Mouse (Mus musculus) cerebral cortex, adult 2 months (tissue): Measurements from ENCODE around the gene Fcgr3.

Experiments
- WGBS: fragments of 180-500 bp; shearing (Covaris S2); methylation state at CpG from one replicate; pipeline ENCODE4 v1.1.7; 2018; 5-methylcytosine and 5-hydroxymethylcytosine counted together

Gene Fcgr3

DNA sequence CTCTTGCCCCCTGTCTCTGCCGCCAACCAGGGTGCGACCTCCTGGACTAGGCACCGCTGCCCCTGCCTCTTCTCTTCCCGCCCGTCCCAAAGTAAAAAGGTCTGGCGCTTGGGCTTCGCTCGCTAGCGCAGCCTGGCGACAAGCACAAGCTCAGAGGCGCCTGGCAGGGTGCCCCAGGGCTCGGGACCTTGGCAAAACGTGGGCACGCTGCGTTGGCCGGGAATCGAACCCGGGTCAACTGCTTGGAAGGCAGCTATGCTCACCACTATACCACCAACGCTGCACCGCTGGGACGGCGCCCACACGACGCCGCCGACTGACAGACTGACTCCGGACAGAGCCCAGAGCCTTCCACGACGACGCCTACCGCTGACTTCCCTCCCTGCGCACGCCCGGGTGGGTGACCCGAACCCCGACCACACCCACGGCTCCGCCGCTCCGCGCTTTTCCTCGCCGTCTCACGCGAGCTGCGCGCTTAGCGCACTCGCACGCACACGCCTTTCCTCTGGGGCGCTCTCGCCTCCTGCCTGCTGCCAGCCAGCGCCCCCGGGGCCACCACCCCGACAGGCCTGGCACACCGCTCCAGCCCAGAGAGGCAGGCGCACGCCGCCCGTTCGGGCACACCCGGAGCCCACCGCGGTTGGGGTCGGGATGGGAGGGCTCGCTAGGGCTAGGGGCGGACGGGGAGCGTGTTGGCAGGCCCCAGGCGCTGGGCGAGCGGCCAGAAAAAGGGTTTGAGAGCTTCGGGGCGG is at the start of gene Fcgr3:
Gene Fcgr3 (minus strand): TSS at position 445 of the 752 bp plus-strand sequence.
- WGBS: 1% methylated on average over 42 of the region's 75 CpGs

DNA sequence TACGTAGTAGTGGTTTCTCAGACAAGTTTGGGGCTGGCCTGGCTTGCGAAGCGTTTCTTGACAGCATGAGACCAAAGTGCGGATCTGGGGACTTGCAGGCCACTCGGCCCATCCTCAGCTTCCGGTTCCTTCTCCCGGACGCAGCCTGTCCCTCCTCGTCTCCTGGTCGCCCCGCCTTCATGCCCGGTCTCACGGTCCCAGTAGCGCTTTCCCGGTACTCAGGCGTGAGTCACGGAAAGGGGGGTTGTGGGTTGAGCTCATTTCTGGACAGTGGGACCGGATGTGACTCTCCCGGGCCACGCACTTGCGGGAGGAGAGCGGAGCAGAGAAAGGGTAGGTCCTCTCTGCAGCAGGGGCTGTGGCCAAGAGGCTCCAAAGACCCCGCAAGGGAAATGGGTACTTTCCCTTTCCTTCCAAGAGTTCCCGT is 49.2 kb upstream of the Fcgr3 start, which contains the start of gene Cfap126:
Gene Cfap126 (plus strand): TSS at position 46 of the 427 bp plus-strand sequence.
- under 1% methylated on average over 24 of the region's 24 CpGs for WGBS

DNA sequence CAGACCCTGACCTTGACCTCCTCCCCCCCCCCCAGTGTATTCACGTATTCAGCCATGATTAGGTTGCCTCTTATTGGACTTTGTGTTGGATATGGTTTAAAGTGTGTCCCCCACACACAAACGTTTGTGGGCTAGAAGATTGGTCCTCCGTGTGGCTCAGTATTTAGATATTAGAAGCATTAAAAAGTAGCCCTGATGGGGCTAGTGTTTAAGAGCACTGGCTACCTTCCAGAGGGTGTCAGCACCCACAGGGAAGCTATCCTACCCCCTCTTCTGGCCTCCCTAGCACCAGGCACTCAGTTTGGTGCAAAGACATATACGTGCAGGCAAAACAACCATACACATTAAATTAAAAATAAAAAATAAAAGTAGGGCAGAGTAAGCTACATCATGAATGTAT is 48.3 kb upstream of the Fcgr3 start:
- 77% methylated on average over 4 of the region's 4 CpGs for WGBS

DNA sequence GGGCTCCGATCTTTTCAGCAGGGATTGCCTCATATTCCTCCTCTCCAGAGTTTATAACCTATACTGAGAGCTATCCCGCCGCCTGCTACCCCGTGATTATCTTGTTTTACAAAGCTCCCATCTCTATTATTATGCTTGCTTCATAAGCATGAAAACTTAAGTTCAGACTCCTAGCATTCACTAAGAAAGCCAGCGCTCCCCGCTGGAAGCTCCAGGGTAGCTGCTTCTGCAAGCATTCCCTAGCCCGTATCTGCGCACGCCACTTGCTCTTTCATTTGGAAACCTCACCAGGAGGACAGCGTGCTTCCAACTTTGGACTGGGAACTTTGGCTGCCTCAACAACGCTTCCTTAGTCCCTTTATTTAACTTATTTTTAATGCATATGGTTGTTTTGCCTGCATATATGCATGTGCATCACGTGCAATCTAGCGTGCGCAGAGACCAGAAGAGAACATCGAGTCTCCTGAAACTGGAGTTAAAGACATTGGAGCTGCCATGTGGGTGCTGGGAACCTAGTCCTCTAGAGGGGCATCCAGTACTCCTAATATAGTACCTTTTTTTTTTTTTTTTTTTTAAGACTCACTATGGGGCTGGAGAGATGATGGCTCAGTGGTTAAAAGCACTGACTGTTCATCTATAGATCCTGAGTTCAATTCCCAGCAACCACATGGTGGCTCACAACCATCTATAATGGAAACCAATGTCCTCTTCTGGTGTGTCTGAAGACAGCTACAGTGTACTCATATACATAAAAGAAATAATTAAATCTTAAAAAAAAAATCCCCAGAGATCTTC is 47.2 kb upstream of the Fcgr3 start:
- WGBS: 2% methylated on average over 15 of the region's 15 CpGs

DNA sequence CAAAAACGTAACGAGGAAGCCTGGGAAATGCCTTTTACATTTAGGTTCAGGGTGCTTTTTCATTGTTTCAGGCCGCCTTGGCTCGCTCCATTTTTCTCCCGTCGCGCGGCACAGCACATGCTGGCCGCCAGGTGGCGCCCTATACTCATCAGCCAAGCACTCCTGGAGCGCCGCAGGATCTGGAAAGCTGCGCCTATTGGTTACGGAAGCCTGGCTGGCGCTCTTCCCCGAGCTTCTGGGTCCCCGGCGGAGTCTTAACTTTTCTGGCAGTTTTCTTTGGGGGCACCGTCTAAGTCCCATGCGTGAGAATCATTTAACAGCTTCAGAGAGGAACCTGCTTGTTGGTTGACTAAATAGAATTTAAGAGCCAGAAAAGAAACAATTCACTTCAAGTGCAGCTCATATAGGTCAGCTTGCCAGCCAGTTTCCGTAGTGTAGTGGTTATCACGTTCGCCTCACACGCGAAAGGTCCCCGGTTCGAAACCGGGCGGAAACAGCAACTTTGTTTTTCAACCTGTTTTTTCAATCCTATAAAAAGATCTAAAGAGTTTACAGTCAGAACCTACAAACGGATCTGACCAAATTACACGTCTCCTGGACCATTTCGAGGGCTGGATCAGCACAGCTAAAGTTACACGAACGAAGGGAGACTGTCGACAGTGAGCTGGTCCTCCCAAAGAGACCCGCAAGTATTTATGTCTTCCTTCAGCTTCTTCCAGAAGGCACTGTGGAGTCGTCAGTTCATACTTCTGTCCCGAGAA is 46.5 kb upstream of the Fcgr3 start:
- whole genome bisulfite sequencing: under 1% methylated on average over 38 of the region's 38 CpGs

DNA sequence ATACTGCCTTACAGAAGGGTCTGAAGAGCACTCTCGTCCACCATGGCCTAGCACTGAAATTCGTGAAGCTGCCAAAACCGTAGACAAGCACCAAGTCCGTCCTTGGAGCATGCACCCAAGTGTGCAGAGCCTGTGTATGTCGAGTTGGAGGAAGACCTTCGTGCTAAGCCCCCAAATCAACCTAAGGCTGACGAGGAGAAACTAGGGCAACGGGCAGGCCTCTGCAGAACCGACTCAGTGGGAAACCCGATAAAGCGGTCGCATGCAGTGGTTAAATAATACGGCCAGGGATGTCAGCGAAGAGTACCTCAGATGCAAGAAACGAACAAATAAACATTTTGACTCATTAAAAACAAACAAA is 45.9 kb upstream of the Fcgr3 start:
- WGBS: 13% methylated on average over 15 of the region's 15 CpGs

DNA sequence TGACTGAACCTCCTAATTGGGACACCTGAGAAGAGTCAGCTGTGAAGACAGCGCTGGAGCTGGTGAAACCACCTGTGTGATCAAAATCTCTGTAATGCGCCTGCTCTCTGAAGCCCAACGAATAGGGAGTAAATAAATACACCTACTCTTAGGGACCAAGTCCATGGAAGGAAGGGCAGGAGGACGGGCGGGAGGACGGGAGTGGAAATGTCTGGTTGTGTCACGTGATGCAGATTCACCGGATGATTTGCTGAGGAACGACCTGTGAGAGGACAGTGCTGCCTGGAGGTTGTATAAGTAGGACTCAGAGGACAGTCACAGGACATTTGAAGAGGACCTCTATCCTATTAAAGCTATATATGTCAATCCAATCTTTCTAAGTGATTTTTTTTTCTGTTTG is 44.9 kb upstream of the Fcgr3 start:
- 54% methylated on average over 9 of the region's 9 CpGs for WGBS

DNA sequence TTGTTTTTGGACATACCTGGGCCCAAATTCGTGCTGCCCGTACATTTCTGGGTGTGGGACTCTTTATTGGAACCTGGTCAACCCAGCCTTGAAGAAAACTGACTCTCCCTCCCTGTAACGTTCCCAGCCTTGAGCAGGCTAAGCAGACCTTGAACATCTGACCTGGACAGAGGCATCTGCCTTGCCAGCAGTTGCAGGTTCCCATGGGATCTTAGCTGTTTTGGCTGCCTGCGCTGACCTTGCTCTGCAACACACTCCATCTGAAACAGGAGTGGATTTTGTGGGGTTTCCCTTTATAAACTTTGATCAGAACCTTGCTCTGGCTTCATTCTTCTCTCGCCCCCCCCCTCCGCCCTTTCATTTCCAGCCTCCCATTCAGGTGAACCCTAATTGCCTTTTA is 40.5 kb upstream of the Fcgr3 start:
- 66% methylated on average over 6 of the region's 6 CpGs for WGBS

DNA sequence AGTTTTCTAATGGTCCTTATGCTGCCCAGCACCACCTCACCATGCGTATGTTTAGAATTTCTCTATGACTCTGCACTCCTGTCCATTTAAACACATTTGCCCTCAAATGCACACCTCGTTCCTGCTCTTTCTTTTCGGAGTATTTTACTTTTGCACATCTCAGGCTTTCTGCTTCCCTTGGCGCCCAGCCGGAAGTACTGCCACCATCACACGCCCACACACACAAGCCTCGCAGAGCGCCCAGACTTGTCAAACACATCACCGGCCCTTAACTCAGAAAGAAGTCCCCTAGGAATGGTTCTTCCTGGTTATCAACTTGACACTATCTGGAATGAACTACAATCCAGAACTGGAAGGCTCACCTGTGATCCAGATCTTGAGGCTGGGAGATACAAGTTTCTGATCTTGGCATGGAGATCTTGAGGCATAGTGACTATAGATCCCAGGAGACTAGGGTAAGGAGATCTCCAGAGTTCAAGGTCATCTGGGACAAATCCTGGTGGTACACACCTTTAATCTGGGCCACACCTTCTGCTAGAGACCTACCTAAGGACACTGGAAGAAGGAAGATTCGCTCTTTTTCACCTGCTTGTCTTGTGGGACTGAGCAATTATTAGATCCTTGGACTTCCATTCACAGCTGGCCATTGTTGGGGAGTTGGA is 38.6 kb upstream of the Fcgr3 start:
- 11% methylated on average over 10 of the region's 10 CpGs for WGBS

DNA sequence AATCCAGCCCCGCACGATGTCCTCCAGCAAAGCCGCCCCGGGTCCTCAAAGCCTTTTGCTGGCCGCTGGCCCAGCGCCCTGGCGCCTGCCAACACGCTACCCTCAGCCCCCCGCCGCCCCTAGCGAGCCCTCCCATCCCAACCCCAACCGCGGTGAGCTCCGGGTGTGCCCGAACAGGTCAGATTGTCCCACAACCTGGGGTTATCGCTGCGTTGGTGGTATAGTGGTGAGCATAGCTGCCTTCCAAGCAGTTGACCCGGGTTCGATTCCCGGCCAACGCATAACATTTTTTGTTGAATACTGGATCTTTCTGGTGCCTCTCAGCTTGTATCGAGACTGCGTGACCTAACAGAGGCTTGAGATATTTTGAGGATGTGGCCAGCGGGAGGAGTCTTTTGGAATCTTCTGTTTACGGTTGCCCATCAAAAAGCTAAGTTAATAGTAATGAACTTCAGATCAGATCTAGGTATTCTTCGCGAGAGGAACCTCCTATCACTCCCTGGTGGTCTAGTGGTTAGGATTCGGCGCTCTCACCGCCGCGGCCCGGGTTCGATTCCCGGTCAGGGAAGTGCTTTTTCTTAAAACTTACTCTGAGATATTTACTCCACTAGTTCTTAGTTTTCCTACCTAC is 37.9 kb upstream of the Fcgr3 start:
- under 1% methylated on average over 35 of the region's 35 CpGs for WGBS

DNA sequence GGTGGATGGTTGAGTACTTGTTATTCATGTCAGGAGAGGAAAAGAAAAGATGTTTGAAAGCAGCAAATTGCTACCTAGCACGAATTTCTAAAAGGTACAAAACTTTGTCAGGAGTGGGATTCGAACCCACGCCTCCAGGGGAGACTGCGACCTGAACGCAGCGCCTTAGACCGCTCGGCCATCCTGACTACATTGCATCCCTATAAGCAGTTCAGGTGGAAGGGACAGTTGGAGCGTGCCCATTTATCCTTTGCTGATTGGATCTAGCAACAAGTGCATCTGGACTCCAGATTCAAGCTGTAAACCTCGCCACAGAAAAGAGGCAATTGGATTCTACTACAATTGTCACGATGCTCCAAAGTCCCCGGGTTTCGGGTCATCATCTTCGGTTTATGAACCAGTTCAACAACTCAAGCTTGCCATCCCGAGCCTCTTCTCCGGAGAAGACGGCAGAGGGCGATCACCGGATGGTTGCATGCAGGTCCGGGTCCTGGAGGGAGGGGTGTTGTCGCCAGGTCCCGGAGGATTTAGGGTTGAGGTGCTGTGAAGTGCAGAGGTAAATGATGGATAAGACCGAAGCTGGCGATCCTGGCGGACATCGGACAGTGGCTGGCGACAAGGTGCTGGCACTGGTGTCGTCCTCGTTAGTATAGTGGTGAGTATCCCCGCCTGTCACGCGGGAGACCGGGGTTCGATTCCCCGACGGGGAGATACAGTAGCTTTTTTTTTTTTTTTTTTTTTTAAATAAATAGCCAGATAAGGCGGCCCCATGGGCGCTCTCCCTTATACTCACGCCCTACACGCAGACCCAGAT is 37.2 kb upstream of the Fcgr3 start:
- WGBS: under 1% methylated on average over 40 of the region's 40 CpGs

DNA sequence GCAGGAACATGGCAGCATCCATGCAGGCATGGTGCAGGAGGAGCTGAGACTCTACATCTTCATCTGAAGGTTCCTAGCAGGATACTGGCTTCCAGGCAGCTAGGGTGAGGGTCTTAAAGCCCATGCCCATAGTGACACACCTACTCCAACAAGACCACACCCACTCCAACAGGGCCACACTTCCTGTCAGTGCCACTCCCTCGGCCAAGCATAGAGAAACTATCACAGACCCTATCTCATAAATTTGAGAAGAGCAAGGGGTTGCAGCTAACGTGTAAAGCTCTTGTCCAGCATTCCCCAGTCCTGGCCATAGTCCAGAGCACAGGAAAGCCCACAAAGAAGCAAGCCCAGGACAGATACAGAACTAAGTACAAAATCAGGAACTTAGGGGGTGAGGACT is 36.3 kb upstream of the Fcgr3 start:
- 66% methylated on average over 2 of the region's 2 CpGs for WGBS

DNA sequence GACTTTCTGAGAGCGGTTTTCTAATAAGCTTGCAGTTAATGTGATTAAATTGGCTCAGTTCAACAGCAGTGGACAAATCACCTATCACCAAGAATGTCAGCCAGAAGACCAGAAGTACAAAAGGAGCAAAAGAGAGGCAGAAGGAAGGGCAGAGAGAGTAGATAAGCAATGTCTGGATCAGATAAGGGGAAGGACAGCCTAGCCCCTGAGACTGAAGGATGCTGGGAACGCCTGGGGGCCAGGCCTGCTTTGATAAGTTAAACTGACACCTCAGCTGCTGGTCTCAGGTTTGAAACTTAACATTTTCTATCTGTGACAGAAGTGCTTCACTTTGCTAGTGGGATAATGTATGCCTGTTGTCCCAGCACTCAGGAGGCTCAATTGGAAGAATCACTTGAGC is 32.9 kb upstream of the Fcgr3 start:
- WGBS: 73% methylated on average over 2 of the region's 2 CpGs

DNA sequence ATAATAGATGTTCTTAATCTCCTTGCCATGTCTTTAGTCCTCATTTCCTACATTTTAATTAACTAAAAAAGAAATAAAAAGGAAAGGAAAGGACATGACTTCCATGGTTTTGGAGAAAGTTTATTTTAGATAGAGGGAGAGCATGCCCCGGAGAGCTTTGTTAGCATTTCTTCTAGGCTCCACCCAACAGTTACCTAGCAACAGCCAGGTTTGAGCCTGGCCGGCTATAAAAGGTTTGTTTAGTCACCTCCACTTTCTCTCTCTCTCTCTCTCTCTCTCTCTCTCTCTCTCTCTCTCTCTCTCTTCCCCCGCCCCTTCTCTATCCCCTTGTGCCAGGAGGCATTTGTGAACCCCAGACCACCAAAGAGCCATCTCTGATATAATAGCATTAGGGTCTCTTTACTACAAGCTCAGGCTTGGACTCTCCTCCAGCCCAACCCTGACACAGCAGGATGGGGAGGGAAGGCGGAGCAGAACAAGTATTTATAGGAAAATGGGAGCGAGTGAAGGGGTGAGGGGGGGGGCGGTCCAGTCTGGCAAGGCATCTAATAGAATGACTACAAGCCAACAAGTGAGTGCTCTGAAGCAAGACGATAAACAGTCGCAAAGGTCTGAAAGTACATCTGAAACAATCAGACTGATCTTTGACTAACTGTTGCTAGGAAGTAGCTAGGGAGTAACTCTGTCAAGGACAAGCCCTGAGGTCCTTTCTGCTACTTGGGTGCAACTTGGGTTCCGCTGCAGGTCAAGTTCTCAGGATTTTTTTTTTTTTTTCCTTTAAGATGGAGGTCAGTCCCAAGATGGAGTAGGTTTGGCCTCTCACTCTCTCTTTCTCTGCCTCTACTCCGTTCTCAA is 31.6 kb upstream of the Fcgr3 start:
- WGBS: 32% methylated on average over 10 of the region's 10 CpGs

DNA sequence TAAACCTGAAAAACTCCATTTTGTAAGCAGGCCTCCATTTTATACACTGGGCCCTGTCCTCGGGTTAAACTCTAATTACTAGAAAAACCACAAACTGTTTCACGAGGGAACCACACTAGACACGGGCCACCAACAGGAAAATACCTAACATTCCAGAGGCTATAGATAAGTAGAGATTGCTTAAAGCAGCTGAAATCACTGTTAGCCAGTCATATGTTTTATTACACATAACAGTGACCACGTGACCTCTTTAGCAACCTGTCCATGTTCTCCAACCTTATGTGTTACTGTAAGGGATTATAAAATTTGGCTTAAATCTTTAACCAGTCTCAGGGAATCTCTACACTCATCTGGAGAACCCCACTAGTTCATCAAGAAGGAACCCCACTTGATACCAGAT is 29.7 kb upstream of the Fcgr3 start:
- 88% methylated on average over 4 of the region's 4 CpGs for WGBS

DNA sequence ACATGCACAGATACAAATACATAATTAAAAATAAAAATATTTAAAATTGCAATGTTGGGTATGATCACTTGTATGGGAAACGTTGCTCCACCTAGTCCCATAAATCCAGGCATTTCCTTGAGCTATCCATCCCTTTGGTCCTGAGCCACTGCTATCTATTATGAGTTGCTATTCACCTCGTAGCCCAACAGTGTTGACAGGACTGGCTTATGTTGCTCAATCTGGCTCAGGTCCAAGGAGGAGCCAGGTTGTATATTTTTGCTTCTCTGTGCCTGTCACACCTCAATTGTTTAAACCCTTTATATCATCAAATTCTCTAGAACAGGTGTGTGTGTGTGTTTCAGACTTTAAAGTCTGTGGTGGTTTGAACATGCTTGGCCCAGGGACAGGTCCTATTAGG is 26.0 kb upstream of the Fcgr3 start:
- 79% methylated on average over 2 of the region's 2 CpGs for WGBS

DNA sequence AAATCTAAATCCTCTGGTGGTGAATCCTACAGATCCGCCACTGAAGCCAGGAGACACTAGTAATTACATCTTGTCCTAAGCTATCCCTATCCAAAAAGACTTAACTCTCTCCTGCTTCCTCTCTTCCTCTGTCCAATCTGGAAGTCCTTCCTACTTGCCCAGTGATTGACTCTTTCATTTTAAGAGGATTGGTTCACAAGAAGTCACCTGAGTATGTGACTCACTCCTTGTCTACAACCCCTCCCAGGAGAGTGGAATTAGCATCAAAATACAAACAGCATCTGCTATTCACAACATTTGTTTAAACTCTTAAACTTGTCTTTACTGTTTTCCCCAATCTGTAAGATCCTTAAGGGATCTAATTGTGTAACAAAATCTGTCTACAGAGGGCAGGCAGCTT is 25.2 kb upstream of the Fcgr3 start:
- WGBS: 87% methylated on average over 1 of the region's 1 CpGs

DNA sequence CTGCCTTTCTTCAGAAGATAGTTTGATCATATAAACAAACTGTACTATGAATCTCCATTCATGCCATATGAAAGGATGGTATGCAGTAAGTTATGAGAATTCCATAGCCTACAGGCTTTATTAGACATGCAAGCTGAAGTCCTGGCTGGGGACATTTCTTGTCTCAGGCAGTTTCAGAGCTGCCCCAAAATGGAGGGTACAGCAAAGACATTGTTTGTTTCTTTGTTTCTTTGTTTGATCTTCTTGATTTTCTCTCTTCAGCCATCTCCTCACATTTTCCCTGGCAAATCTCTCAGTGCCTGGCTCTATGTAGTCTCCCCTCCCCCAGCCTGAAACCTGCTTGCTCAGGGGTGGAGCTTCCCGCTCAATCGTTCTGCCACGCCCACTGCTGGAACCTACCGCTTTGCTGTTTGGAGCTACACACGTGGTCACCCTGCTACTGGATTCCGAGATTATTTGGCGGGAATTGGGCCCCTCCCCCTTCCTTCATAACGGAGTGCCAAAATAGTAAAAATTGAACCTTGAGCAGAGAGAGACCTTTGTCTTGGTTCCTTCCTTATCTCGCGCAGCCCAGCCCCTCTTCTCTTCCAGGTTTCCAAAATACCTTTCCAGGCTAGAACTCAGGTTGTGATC is 23.6 kb upstream of the Fcgr3 start:
- WGBS: 11% methylated on average over 10 of the region's 10 CpGs

DNA sequence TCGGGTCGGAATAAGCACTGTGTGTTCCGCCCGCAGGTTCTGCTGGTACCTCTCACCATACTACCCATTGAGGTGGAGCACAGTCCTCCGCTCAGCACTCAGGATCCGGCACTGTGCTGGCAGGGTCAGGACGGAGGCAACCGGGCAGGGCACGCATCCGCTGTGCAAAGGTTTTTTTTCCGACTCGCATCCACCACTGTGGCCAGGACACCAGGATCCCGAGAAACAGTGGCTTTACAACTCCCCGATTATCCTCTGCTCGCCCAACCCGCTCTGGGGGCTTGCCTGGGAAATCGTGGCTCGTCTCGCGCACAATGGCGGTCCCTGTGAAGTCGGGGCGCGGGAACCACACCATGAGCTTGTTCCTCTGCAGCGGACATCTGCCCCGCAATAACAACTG is 21.0 kb upstream of the Fcgr3 start:
- 1% methylated on average over 26 of the region's 26 CpGs for WGBS
